Mouse (Mus musculus) layer of hippocampus, postnatal 36 days (tissue): ENCODE results near the gene Cnn2. TPM values are rescaled to one million over a fixed set of nuclear protein-coding genes. Genes with fewer than 3 reads are reported as not detected.
"Not testable (repeated sequence)": the region's sequence is repeated elsewhere in the genome, so short reads cannot be mapped to it uniquely, and the experiment has no call there.

Experiments used
- DNase-seq, 2 experiments: peaks; one replicate each; pipeline ENCODE4 v3.0.0; 2022
- total RNA-seq, 2 experiments: library from RNA; stranded (reverse); gene quantifications; 2 replicates each; pipeline ENCODE4 v1.2.3; 2021

Gene Cnn2
- 1 to 10 TPM; 5.5 to 6.6 TPM for total RNA-seq

DNA sequence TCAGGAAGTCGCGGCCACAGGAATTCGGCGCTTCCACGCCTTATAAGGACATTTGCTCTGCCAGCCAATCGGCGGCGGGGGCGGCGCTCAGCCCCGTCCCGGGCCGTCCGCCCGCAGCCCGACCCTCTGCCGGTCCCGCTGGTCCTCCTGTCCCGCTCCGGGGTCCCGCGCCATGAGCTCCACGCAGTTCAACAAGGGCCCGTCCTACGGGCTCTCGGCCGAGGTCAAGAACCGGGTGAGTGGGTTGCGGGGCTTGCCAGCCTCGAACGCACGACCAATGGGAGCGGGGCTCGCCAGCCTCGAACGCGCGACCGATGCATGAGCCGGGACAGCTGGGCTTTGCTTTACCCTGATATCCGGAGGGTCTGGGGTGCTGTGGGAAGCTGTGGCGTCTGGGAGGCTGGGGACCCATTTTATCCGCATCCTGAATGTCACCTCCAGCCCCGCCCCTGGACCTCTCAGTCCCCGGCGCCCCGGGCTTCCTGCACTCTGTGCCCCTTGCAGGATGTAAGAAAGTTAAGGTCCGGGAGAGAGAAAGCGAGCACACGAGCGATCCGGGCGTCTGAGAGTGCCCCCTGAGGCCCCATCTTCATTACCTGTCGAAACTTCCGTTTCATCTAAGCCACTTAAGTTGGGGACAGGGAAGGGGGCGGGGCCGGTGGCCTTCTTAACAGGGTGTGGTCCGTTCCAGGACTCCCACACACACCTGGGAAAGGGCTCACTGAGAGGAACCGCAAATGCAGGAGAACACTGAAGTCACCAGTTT lies at the start of gene Cnn2:
Gene Cnn2, plus strand, starts transcription at position 79 of the 766 bp plus-strand sequence.
- no peak for DNase-seq

DNA sequence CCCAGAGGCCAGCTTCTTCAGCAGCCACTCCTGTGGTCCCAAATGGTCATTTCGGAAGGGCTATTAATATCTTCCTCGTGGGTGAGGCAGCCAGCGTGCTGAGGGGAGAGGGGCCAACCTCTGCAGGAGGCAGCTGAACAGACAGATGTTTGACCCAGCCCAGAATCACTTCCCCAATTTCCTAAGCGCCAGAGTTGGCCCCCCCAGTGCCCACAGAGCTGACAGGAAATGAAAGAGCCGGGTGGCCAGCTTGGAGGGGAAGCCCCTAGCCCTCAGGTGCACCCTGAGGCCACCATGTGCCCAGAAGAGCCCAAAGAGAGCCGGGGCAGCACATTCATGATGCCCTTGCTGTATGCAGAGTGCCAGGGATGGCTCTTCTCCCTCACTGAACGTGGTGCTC lies 47.6 kb upstream of the Cnn2 start:
- no peak for DNase-seq

DNA sequence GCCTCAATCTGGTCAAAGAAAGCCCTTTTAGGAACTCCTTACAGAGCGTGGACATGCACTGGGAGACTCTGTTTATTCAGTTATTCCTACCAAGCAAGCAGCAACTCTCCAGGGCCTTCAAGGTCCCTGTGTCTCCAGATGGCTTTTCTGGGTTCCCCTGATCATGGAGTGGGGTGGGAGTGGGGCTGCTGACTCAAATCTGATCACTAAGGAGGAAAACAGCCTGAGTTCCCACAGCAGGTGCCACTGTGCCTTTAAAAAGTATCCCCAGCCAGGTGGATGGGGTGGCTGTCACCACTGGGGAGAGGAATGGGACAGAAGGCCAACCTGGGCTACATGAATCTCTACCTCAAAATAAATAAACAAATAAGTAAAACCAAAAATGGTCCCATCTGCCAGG lies 45.4 kb upstream of the Cnn2 start:
- no peak for DNase-seq

- no peak for DNase-seq
These were observed 44.9 kb upstream of the Cnn2 start for GRCm38 (mm10) chr10:79943471-79943901.

GRCm38 (mm10) chr10:79945507-79946234 lies 42.7 kb upstream of the Cnn2 start:
- no peak for DNase-seq

GRCm38 (mm10) chr10:79946752-79947322 lies 41.5 kb upstream of the Cnn2 start:
- no peak for DNase-seq

- no peak for DNase-seq
These were observed 40.9 kb upstream of the Cnn2 start for GRCm38 (mm10) chr10:79947502-79947901.

DNA sequence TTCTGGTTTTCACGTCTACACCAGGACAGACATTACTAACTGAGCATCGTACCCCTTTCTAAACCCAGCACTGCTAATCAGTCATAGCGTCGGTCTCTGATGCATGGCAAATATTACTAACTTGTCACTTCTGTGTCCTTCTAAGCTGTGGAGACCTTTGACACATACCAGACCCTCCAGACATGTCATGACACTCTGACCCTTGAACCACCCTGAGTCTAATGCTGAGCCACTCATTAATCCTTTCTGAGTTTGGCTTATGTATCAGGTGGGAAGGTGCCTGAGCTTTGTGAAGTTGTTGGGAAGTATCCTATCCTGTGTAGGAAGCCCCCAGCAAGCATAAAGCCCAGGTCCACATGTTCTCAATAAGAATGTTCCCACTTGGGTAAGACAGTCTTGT lies 38.5 kb upstream of the Cnn2 start:
- no peak for DNase-seq

DNA sequence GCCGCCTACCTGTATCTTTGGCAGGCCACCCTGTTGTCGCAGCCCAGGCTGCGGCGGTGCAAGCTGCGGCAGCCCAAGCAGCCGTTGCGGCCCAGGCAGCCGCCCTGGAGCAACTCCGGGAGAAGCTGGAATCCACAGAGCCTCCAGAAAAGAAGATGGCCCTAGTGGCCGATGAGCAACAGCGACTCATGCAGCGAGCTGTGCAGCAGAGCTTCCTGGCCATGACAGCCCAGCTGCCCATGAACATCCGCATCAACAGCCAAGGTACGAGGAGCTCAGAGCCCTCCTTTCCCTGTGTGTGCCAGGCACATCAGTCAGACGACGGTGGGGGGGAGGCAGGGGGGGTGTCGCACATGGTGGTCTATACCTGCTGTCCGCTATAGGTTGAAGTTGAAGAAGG lies 37.7 kb upstream of the Cnn2 start:
- DNase-seq, result no peak

GRCm38 (mm10) chr10:79953946-79954345 lies 34.4 kb upstream of the Cnn2 start:
- DNase-seq, result no peak

DNA sequence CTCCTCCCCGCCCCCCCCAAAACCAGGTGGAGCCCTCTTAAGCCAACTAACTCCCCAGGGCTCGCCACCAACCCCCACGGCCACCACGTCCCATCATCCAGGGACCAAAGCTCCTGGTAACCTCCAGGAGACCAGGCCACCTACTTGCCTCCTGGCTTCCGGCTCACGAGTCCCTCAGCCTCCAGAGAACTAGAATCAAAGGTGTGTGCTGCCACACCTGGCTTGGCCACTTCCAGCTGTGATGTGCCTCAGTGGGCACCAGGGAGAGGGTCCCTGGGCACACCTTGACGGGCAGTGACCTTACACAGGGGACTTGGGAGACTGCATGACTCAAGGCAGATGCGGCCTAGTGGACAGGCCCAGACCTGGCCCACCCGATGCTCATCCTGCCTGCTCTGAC lies 32.7 kb upstream of the Cnn2 start:
- no peak for DNase-seq

GRCm38 (mm10) chr10:79956643-79957154 lies 31.7 kb upstream of the Cnn2 start:
- DNase-seq, result no peak

- peak; percentile 68 to 69 for DNase-seq
These were observed 30.1 kb upstream of the Cnn2 start for GRCm38 (mm10) chr10:79958140-79958816.

DNA sequence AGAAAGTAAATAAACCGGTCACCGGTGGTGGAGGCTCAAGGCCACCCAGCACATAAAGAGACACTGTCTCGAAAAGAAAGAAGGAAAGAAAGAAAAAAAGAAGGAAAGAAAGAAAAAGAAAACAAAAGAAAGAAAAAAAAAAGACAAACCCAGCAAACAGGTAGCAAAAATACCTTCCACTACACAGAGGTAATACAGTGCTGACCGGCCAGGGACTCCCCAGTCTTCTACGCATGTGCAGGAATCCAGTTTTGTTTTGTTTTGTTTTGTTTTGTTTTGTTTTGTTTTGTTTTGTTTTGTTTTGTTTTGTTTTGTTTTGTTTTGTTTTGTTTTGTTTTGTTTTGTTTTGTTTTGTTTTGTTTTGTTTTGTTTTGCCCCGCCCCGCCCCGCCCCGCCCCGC lies 29.0 kb upstream of the Cnn2 start:
- DNase-seq, result not testable (repeated sequence)

GRCm38 (mm10) chr10:79959847-79960601 lies 28.4 kb upstream of the Cnn2 start, which contains the start of gene Wdr18:
Wdr18 (plus strand) TSS chr10:79960152.
- DNase-seq, result peak; percentile 100

GRCm38 (mm10) chr10:79960671-79961294 lies 27.6 kb upstream of the Cnn2 start:
- DNase-seq, result no peak

- no peak for DNase-seq
These were observed 23.7 kb upstream of the Cnn2 start for GRCm38 (mm10) chr10:79964727-79965126.

DNA sequence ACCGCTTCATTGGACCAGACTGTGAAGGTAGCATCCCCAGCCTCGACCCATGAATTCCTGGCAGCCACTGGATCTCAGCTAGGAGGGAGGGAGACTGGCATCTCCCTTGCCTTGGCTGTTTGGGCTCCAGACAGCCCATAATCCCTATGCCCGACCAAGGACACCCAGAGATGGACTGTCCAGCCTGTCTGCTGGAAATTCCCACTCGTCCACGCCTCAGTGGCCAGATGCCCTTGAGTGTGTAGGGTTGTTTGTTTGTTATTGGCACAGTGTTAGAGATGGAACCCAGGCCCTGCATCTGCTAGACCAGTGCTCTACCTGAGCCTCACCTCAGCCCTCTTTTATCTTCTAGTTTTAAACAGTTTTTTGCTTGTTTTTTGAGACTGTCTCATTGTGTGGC lies 23.1 kb upstream of the Cnn2 start:
- no peak for DNase-seq

- DNase-seq, result no peak
These were observed 21.4 kb upstream of the Cnn2 start for GRCm38 (mm10) chr10:79966886-79967400.

- no peak for DNase-seq
These were observed 20.2 kb upstream of the Cnn2 start for GRCm38 (mm10) chr10:79968181-79968580.

- no peak for DNase-seq
These were observed 19.2 kb upstream of the Cnn2 start for GRCm38 (mm10) chr10:79969124-79969568.
